Mouse (Mus musculus): ENCODE measurements at regions not wholly inside any gene's neighbourhood (a gene's known extent, or its start where the extent isn't known, plus 50 kb on each side); places are given as distances from the start of the nearest gene placed in this dataset.

GRCm38 (mm10) chr4:33589207-33589606 lies 279.1 kb downstream of the Rngtt start:
- Histone ChIP-seq H3K9me3 (replicated peaks; ENCODE audit: low read length) (peaks cover 8% of the 10 kb centered on the region), H3K36me3 (replicated peaks in 1 of 2; ENCODE audit: control insufficient read depth in 1 of 2, insufficient read depth in 1 of 2, low read length in 1 of 2) (no peaks in the 10 kb centered on the region), H3K4me3 (replicated peaks in 1 of 3; ENCODE audit: low read depth in 2 of 3, low read length in 2 of 3, poor library complexity in 1 of 3) (no peak overlapping the region), H3K27ac (ENCODE audit: insufficient read depth, low read depth) (no peak overlapping the region; the same call in 1 of the 2 replicates), H3K27me3 (replicated peaks) (no peaks in the 10 kb centered on the region), H3K9ac (ENCODE audit: insufficient read depth, low read depth) (peak overlapping the region; percentile 59; the same call in 1 of the 2 replicates), H3K4me2 (ENCODE audit: insufficient read depth, low read depth, poor library complexity, severe bottlenecking) (peak overlapping the region; percentile 76), H3K79me2 (replicated peaks; ENCODE audit: control insufficient read depth, extremely low read depth, insufficient read depth, poor library complexity, severe bottlenecking) (no peaks in the 10 kb centered on the region), H3K4me1 (ENCODE audit: control insufficient read depth in 1 of 2, insufficient read depth in 2 of 2) (peaks cover 11 to 33% of the 10 kb centered on the region in 2 experiments)
- dilution Hi-C loops (cut with MboI; ENCODE audit: extremely low pct_ligation_motif_present, extremely low pct_unique_long_range_greater_than_20kb, low sequenced_read_pairs), result no loop called here
- TF ChIP-seq POLR2A (IDR thresholded peaks at IDR 0.05; ENCODE audit: low read depth, low read length) (peak; percentile 40; the same call in 1 of the 2 replicates), CHD2 (IDR thresholded peaks at IDR 0.05; ENCODE audit: low read length) (0 out of 2 replicates have a peak, but pooled peaks have one; percentile 14), MYC (IDR thresholded peaks at IDR 0.05; ENCODE audit: low read depth, low read length) (0 out of 2 replicates have a peak, but pooled peaks have one; percentile 37), ELF1 (IDR thresholded peaks at IDR 0.05; ENCODE audit: low read depth, low read length) (no peak), JUND (conservative IDR thresholded peaks at IDR 0.05; ENCODE audit: low read depth, low read length) (no peak), RCOR1 (conservative IDR thresholded peaks at IDR 0.05; ENCODE audit: low read depth, low read length) (no peak), ETS1 (conservative IDR thresholded peaks at IDR 0.05; ENCODE audit: low read depth, low read length) (peak; percentile 29), TBP (conservative IDR thresholded peaks at IDR 0.05; ENCODE audit: low read depth, low read length) (no peak), TCF12 (IDR thresholded peaks at IDR 0.05; ENCODE audit: low read depth, low read length) (0 out of 2 replicates have a peak, but pooled peaks have one; percentile 28), E2F4 (IDR thresholded peaks at IDR 0.05; ENCODE audit: insufficient replicate concordance, low read depth, low read length) (no peak), MAZ (IDR thresholded peaks at IDR 0.05; ENCODE audit: low read depth, low read length) (0 out of 2 replicates have a peak, but pooled peaks have one; percentile 52), ZC3H11A (IDR thresholded peaks at IDR 0.05; ENCODE audit: low read depth, low read length) (no peak)
- DNase-seq (ENCODE audit: extremely low read depth), result peak; percentile 39
- in situ Hi-C loops (cut with MboI; ENCODE audit: low pct_ligation_motif_present, low pct_unique_long_range_greater_than_20kb, low sequenced_read_pairs), result no loop called here

DNA sequence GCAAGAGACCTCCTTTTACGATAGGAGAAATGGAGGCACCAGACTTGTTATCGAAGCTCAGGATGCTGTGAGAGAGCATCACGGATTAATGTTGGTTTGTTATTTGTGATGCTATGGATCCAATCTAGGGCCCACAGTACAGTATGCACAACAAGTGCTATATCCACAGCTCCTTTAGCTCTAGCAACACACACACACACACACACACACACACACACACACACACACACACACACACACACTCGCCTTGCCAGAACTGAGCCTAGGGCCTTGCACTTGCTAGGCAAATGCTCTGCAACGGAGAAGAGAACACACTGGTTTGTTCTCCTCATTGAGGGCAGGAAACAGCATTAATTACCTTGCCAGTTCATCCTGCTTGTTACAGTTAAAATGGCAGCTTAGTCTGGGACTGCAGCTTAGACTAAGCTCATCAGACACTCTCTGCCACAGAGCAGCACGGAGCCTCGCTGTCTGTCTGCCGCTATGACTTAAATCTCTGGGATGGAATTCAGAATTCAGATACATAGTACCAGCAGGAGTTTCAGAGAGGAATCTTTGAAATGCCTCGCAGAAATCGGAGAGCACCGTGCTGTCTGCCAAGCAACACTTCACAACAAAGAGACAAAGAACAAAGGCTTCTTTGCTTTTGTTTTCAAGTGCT lies 285.0 kb downstream of the Rngtt start:
- TF ChIP-seq KAT2A (IDR thresholded peaks at IDR 0.05; ENCODE audit: insufficient replicate concordance, low read length), result no peak
- TF ChIP-seq SMC3 (IDR thresholded peaks at IDR 0.05; ENCODE audit: low read depth, low read length), result no peak
- TF ChIP-seq ZNF384 (IDR thresholded peaks at IDR 0.05; ENCODE audit: low read depth, low read length), result no peak
- no peak for TF ChIP-seq EP300 (IDR thresholded peaks at IDR 0.05; ENCODE audit: low read length)
- no peak for TF ChIP-seq TCF12 (IDR thresholded peaks at IDR 0.05; ENCODE audit: low read depth, low read length)
- no peak for TF ChIP-seq CHD2 (IDR thresholded peaks at IDR 0.05; ENCODE audit: low read length)
- TF ChIP-seq RCOR1 (conservative IDR thresholded peaks at IDR 0.05; ENCODE audit: low read depth, low read length), result no peak
- TF ChIP-seq ETS1 (conservative IDR thresholded peaks at IDR 0.05; ENCODE audit: low read depth, low read length), result no peak
- TF ChIP-seq USF2 (conservative IDR thresholded peaks at IDR 0.05; ENCODE audit: low read depth, low read length), result no peak
- no peak for TF ChIP-seq ZKSCAN1 (IDR thresholded peaks at IDR 0.05; ENCODE audit: borderline replicate concordance, low read depth, low read length)
- TF ChIP-seq JUN (IDR thresholded peaks at IDR 0.05; ENCODE audit: insufficient read depth, low read depth, low read length), result no peak
- no peak for TF ChIP-seq USF1 (IDR thresholded peaks at IDR 0.05; ENCODE audit: low read depth, low read length)
- no peak for TF ChIP-seq HCFC1 (IDR thresholded peaks at IDR 0.05; ENCODE audit: low read depth, low read length)
- no peak overlapping the region for H3K27ac ChIP-seq (ENCODE audit: insufficient read depth, low read depth)
- no peak overlapping the region for H3K9ac ChIP-seq (ENCODE audit: insufficient read depth, low read depth)
- DNase-seq (ENCODE audit: extremely low read depth), result no peak
- no peaks in the 10 kb centered on the region for H3K27me3 ChIP-seq (replicated peaks)
- no peak overlapping the region for H3K4me2 ChIP-seq (ENCODE audit: insufficient read depth, low read depth, poor library complexity, severe bottlenecking)
- H3K9me3 ChIP-seq (replicated peaks; ENCODE audit: low read length), result peaks cover 8% of the 10 kb centered on the region
- in situ Hi-C loops (cut with MboI; ENCODE audit: low pct_ligation_motif_present, low pct_unique_long_range_greater_than_20kb, low sequenced_read_pairs), result no loop called here
- no peaks in the 10 kb centered on the region for H3K79me2 ChIP-seq (replicated peaks; ENCODE audit: control insufficient read depth, extremely low read depth, insufficient read depth, poor library complexity, severe bottlenecking)
- dilution Hi-C loops (cut with MboI; ENCODE audit: extremely low pct_ligation_motif_present, extremely low pct_unique_long_range_greater_than_20kb, low sequenced_read_pairs), result no loop called here
- no peaks in the 10 kb centered on the region for H3K36me3 ChIP-seq (replicated peaks in 1 of 2; ENCODE audit: control insufficient read depth in 1 of 2, insufficient read depth in 1 of 2, low read length in 1 of 2)
- no peaks in the 10 kb centered on the region for H3K4me1 ChIP-seq (ENCODE audit: control insufficient read depth in 1 of 2, insufficient read depth in 2 of 2)
- no peak overlapping the region for H3K4me3 ChIP-seq (replicated peaks in 1 of 3; ENCODE audit: low read depth in 2 of 3, low read length in 2 of 3, poor library complexity in 1 of 3)
